18 mouse cellular contexts compared by ENCODE assay signal in genomic region chr13:36513126-36513525, GRCm38 (mm10).
"Had no signal": no experiment of that assay in that cellular context is flagged by ENCODE, and none has a peak within 500 bp of the region (broad histone marks: within the 10 kb centered on the region; RNA-seq: fewer than 3 reads in every experiment).

No protein-coding gene starts in this region.

- H3K9ac ChIP-seq: kidney, embryonic 15.5 days; liver, embryonic 13.5 days; midbrain, embryonic 12.5 days; midbrain, embryonic 15.5 days; neural tube, embryonic 12.5 days; neural tube, embryonic 15.5 days; stomach, embryonic 15.5 days had no signal

- ATAC-seq: midbrain, embryonic 15.5 days had no signal

- H3K36me3 ChIP-seq: kidney, embryonic 15.5 days; liver, embryonic 13.5 days; midbrain, embryonic 12.5 days; midbrain, embryonic 15.5 days; neural tube, embryonic 12.5 days; neural tube, embryonic 15.5 days; stomach, embryonic 15.5 days had no signal

- H3K27me3 ChIP-seq: kidney, embryonic 15.5 days; liver, embryonic 13.5 days; midbrain, embryonic 12.5 days; midbrain, embryonic 15.5 days; neural tube, embryonic 12.5 days; neural tube, embryonic 15.5 days; stomach, embryonic 15.5 days had no signal

- H3K9me3 ChIP-seq: kidney, embryonic 15.5 days; liver, embryonic 13.5 days; midbrain, embryonic 12.5 days; midbrain, embryonic 15.5 days; neural tube, embryonic 12.5 days; neural tube, embryonic 15.5 days; stomach, embryonic 15.5 days had no signal

- H3K4me2 ChIP-seq: kidney, embryonic 15.5 days; liver, embryonic 13.5 days; midbrain, embryonic 12.5 days; midbrain, embryonic 15.5 days; neural tube, embryonic 12.5 days; neural tube, embryonic 15.5 days; stomach, embryonic 15.5 days had no signal

- H3K4me3 ChIP-seq: kidney, embryonic 15.5 days; left cerebral cortex, adult 2 months; liver, embryonic 13.5 days; midbrain, embryonic 12.5 days; midbrain, embryonic 15.5 days; neural tube, embryonic 12.5 days; neural tube, embryonic 15.5 days; stomach, embryonic 15.5 days had no signal

- H3K27ac ChIP-seq: kidney, embryonic 15.5 days; left cerebral cortex, adult 2 months; liver, embryonic 13.5 days; midbrain, embryonic 12.5 days; midbrain, embryonic 15.5 days; neural tube, embryonic 12.5 days; neural tube, embryonic 15.5 days; stomach, embryonic 15.5 days had no signal

- H3K4me1 ChIP-seq: liver, embryonic 13.5 days; stomach, embryonic 15.5 days had no signal

- DNase-seq: kidney, postnatal 10 days; kidney, postnatal 36 days; layer of hippocampus, postnatal 36 days; liver, embryonic 13.5 days; lung, adult 2 months; lung, postnatal 14 days; lung, postnatal 4 days; retina, postnatal 1 day; right cerebral cortex, postnatal 25 days; spleen, adult 18-20 months; thymus, postnatal 25 days had no signal
